Mouse (Mus musculus): ENCODE measurements around the gene Itga11. TPM values are rescaled to one million over a fixed set of nuclear protein-coding genes. Genes with fewer than 3 reads are reported as not detected.
"Not testable (repeated sequence)": the region's sequence is repeated elsewhere in the genome, so short reads cannot be mapped to it uniquely, and the experiment has no call there.

The Itga11 gene
- total RNA-seq, 1 experiment from 2014 or later, result 1.9 TPM

DNA sequence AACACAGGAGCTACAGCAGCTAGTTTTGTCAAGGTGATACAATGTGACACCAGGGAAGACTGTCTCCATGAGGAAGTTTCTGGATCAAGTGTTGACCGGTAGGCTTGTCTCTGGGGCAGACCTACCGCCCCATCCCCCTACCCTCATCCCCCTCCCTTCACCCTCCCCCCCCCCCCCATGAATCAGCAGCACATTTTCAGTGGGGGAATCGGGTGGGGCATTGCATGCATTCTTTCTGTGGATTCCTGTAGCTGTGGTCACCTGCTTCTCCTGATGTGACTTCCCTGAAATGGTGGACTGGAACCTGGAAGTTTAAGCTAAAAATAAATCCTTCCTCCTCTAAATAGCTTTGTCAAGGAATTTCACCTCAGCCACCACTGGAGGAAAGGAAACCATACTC, 141.9 kb downstream of the Itga11 start:
- no peak for DNase-seq

DNA sequence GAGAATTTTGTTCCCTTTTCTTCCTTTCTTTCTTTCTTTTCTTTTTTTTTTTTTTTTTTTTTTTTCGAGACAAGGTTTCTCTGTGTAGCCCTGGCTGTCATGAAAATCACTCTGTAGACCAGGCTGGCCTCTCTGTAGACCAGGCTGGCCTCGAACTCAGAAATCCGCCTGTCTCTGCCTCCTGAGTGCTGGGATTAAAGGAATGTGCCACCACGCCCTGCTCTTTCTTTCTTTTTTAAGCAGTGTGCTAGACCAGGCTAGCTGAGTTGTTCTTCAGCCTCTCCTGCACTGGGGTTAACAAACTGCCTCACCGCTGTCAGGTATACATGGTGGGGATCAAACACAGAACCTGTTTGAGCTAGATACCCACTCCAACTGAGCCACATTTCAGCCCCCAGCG, 142.3 kb downstream of the Itga11 start:
- DNase-seq, result not testable (repeated sequence)

DNA sequence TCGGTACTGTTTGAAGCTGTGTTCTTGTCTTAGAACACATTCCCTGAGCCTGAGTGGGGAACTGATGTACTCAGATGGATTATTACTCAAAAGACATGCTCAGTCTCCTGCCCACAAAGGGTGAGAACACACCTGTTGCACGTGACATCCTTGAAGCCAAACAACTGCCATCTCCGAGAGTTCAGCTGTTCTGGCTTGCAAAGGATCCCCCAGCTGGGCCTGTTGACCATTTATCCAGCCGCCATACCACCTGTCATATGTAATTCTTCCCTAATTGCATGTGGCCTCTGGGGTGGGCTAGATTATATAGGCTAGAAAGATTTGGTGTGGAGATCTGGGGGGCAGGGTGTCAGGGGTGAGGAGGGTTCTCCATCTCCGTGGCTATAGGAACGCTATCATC, 143.2 kb downstream of the Itga11 start:
- no peak for DNase-seq

DNA sequence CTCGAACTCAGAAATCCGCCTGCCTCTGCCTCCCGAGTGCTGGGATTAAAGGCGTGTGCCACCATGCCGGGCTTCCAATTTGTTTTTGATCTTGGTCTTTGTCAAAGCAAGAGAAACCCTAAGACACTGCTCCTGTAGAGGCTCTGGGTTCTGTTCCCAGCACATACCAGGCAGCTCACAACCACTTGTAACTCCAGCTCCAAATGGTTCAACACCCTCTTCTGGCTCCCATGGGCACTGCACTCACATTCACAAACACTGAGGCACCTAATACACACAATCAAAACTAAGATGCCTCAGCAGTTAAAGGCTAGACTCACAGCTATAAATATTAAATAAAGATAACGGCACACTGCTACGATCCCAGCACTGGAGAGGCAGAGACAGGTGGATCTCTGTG, 144.2 kb downstream of the Itga11 start:
- DNase-seq, result no peak

DNA sequence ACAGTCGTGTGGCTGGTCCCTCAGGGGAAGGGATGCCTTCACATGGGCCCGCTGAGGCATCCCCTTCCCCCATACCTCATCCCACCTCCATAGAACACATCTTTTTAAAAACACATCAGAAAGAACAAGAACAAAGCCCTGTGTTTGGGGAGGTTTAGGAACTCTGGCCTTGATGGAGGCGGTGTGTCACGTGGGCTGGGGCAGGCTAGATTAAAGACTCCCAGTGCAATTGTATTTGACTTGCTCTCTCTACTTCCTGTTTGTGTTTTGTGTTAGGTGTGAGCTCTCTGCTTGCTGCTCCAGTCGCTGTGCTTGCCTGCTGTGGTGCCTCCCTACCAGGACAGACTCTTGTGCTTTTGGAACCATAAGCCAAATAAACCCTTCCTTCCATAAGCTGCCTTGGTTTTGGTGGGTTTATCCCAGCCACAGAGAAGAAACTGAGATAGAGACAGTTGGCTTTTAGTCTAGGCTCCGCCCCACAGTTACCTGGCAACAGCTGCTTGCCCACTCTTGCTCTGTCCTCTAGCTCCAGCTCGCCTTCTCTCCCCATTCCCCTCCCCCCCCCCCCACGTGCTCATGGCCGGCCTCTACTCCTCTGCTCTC, 148.3 kb downstream of the Itga11 start:
- DNase-seq, result no peak

DNA sequence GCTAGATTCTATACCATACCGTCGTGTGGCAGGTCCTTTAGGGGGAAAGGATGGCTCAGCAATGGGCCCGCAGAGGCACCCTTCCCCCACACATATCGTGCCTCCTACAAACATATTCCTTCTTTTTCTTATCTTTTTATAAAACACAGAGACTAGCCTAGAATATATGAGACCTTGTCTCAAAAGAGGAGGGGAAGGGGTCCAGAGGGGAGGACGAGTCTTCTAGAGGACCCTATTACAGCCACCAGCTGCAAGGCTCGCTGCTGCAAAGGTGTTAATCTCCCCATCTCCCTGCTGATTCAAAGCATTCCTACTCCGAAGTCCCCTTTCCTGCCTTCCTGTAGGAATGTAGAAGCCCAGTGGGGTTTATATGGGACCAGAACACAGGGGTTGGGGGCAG, 148.8 kb downstream of the Itga11 start:
- no peak for DNase-seq

DNA sequence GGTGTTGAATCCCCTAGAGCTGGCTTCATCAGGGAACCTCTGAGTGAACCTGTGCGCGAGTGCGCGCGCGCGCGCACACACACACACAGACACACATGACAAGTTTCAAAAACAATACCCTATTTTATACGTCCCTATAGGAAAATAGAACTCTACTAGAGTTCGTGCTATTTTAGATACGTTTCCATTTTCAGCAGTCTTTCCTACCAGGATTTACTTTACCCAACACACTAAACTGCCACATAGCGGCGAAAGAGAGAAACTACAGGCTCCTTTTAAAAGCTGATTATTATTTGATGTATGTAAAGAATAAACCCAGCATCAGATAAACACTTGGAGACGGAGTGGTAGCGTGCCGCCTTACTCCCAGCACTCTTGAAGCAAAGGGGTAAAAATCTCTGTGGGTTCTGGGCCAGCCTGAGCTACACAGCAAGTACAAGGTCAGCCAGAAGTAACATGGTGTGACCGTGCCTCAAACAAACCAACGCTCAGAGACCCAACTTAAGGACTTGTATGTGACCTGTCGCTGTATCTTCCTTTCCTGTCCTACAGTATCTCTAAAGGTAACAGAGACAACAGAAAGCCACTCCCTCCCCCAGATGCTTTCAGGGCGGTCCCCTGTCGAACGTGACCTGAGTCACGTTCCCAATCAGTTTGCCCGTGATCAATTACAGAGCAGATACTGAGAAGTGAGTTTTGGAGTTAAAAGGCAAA, 150.5 kb downstream of the Itga11 start:
- DNase-seq, result no peak

DNA sequence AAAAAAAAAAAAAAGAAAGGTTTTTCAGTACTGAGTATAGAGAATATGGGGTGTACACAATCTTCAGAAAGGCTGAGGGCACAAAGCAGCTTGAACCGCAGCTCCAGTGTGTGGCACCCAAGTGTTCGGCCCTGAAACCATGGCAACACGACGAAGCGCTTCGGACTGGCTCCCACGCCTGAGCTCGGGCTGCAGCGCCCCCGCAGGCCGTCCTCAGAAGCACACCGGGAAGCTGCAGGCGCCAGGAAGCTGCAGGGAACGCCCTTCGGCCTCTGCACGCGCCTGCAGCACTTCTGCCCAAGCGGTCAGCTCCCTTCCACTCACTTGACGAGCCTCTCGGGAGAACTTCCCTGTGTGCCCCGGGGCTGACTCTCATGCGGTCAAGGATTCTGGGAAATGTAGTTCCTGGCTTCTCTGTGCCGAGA, 151.0 kb downstream of the Itga11 start:
- DNase-seq, result peak; percentile 98

DNA sequence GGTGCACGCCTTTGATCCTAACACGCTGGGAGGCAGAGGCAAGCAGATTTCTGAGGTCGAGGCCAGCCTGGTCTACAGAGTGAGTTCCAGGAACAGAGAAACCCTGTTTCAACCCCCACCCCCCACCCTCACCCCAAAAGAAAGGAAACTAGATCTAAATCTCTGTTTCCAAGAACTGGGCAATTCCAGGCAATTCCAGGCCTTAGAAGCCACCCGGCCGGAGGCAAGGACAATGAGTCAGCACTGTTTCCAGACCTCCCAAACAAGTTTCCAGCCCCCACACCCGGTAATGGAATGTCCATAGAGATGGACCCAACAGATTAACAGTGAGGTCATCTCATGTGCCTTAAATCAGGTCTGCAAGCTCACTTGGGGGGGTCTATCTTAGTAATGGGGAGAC, 152.3 kb downstream of the Itga11 start:
- DNase-seq, result no peak

Other genes with a start within 250 kb of the Itga11 start
- 15.9 and 20.6 TPM in 2 replicates for gene Coro2b, start 140.8 kb upstream of the Itga11 start, total RNA-seq (2021)
- 38.4 and 38.9 TPM in 2 replicates for gene Fem1b, start 134.1 kb downstream of the Itga11 start, total RNA-seq (2021)
- gene Cln6, start 161.0 kb downstream of the Itga11 start, total RNA-seq (2021), result 17.6 and 23.5 TPM in 2 replicates
- 8.6 and 9.5 TPM in 2 replicates for gene Calml4, start 180.3 kb downstream of the Itga11 start, total RNA-seq (2021)